In genomic region chr8:85036718-85037365, GRCm38 (mm10) we compare ENCODE assay signal across 8 mouse cellular contexts. TPM values are rescaled to one million over a fixed set of nuclear protein-coding genes. Genes with fewer than 3 reads are reported as not detected.
DNase-seq lines count a peak whose midpoint lies in the region; ATAC-seq lines count a peak whose summit lies in the region.

Tnpo2 (plus strand) TSS chr8:85036915.

- peak; percentile 74 for ATAC-seq in megakaryocyte progenitor cell, adult 5-6 weeks (replicated peaks; ENCODE audit: poor library complexity)

- DNase-seq in adipocyte (ENCODE audit: low spot score): peak; percentile 100
- DNase-seq in embryo, embryonic 10 days (ENCODE audit: low spot score): peak; percentile 98
- DNase-seq in gastrocnemius, postnatal 10 days: peak; percentile 87
- DNase-seq in induced T-regulatory cell, adult 2 months (ENCODE audit: low read depth): peak; percentile 96
- DNase-seq in left cerebral cortex, adult 9 months (ENCODE audit: low spot score in 2 of 2): peak; percentile 90 to 94
- DNase-seq in right cerebral cortex, postnatal 14 days: peak; percentile 85
- peak; percentile 83 to 88 for DNase-seq in urinary bladder, postnatal 36 days (ENCODE audit: low spot score in 2 of 2)

RNA-seq across cellular contexts. Expression of gene Tnpo2, which starts in this region (rescaled TPM):
- total RNA-seq in gastrocnemius, postnatal 10 days (2021): 10 to 100 TPM; 27.7 to 35.6 TPM
- 16.2 and 16.7 TPM in 2 replicates for total RNA-seq in megakaryocyte progenitor cell, adult 5-6 weeks (2015)
- total RNA-seq in megakaryocyte progenitor cell, adult 5-6 weeks (2017): 20.4 and 22.0 TPM in 2 replicates

Comparison
In these comparisons a context has a peak if more than half of its experiments do, and no peak if none do; other contexts are left out.
1. Peak in every context shown above with its lines: DNase-seq and ATAC-seq.